Mouse (Mus musculus): ENCODE results near the gene Rab43.

The Rab43 gene

DNA sequence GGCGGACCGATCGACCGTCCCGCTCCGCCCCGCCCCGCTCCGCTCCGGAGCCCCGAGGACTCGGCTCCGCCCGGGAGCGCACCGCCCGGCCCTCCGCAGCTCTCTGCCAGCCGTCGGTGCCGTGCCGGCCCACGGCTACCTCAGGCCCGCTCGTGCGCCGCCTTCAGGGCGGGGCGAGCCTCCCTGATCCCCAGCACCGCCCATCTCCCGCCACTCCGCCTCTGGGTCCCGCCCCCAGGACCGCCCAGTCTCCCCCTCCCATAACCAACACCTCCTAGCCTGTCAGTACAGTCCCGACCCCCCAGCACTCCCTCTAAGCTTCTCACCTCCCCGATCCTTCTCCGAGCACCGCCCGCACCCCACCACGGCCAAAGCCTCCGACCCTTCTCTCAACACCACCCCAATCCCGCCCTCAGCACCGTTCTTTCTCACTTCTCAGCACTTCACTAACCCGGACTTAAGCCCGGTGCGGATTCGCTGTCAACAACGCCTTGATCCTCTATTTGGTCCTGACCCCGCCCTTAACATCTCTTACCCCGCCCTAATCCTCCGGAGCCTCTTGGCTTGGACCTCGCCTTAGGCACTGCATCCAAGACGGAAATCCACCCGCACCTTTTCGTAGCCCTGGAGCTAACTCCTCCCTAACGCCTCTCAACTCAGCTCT, at the start of gene Rab43:
TSS of gene Rab43 (minus strand) at position 490 of the 664 bp plus-strand sequence.
- peak; percentile 93 for DNase-seq (ENCODE audit: low read depth, low spot score)

DNA sequence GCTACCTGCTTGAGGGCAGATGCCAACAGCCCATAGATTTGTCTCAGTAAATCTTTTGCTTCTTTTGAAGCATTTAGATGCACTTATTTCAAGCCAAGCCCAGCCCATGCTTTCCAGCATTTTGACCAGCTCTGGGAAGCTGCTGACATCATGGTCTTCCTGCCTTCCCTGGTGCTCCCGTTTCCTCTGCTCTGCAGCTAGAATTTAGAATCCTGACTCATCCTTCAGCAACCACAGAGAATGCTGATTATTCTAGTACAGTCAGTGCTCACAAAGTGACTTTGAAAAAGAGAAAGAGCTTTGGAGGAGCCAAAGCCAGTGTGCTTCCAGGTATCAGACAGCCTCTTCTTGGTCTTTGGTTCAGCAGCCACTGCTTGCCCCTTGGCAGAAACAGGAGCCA, 45.1 kb upstream of the Rab43 start:
- no peak for DNase-seq (ENCODE audit: low read depth, low spot score)

DNA sequence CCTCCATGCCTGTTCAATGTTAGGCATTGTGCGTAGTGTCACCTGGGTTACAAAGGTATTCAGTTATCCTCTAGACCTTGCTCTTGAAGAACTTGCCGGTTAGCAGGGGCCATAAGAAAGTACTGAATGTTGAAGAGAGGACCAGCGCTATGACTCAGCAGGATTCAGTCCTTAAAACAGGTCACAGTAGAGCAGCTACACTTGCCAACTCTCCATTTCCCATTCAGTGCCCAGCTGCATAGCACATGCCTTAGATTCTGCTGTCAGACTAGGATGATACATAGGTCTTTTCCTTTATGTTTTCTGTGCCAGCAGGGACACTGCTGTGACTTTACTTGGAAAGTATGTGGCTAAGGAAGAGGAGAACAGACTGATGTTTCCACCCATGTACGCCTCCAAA, 41.5 kb upstream of the Rab43 start:
- no peak for DNase-seq (ENCODE audit: low read depth, low spot score)

DNA sequence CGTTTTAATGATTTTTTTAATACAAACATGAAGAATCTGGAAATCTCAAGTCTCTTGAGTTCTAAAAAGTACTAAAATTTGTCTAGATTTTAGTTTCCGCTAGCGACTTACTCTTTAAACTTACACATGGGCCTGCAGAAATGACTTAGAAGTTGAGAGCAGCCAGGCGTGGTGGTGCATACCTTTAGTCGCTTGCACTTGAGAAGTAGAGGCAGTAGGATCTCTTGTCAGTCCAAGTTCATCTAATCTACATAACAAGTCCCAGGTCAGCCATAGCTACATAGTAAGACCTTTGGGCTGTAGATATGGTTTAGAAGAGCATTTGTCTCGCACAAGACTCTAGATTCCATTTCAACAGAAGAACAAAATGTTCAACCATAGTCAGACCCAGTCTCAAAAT, 39.9 kb upstream of the Rab43 start:
- no peak for DNase-seq (ENCODE audit: low read depth, low spot score)

DNA sequence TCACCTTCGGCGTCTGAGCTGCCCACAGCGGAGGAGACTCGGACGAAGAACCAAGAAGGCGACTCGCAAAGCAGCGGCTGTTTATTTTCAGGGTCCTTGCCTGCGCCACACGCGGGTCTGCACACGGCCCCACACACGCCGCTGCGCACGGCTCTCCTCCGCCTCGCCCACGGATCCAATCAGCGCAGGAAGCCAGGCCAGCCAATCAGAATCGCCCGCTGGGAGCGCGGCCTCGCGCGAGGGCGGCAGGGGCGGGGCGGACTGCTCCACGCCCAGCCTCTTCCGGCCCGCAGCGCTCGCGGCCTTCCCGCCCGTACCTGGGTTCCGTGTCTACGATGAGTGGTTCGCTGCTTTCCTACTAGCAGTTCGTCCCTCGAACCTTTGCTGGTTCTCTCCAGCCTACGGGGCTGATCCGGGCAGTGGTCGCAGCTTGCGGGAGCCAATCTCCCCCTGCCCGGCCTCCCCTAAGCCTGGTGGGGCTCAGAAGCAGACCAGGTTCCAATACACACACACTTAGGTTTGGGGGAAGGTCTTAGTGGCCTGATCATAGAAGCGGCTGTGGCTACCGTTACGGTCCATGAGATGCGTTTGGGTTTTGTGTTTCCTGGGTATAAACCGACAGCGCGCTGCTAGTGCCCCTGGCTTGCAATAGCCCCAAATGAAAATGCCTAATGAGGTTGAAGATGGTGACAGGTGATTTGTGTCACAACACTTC, 39.1 kb upstream of the Rab43 start, which contains the start of gene Cnbp:
TSS of gene Cnbp (minus strand) at position 207 of the 715 bp plus-strand sequence.
- DNase-seq (ENCODE audit: low read depth, low spot score) = peak; percentile 98

DNA sequence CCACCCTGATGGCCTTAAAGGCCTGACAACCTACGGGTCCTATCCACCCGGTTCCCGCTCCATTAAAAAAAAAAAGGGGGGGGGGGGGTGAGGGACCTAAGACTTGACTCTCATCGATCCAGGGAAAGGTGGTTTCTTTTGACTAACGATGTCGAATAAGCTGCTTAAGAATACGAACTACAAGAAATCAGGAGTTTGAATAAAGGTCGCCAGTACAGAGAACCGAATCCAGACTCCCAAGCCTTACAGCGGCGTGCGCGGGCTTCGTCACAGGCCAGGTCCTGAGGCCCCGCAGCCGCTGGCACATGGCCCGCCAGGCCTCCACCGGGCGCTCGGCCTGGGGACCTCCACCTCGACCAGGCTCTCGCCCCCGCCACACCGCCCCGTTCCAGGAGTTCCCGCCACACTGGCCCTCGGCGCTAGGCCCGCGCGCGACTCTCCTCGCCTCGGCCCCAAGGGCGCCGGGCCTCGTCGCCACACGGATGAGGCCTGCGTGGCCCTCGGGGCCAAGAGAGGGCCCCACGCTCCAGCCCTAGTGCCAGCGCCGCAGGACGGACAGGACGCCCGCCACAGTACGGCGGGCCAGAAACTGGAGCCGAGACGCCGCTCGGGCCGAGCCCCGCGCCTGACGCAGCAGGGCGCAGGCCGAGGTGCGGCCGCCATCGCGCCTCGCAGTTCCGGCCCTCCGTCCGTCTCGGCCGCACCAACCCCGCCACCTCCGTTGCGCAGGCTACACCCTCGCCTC, 38.4 kb upstream of the Rab43 start:
- no peak for DNase-seq (ENCODE audit: low read depth, low spot score)

DNA sequence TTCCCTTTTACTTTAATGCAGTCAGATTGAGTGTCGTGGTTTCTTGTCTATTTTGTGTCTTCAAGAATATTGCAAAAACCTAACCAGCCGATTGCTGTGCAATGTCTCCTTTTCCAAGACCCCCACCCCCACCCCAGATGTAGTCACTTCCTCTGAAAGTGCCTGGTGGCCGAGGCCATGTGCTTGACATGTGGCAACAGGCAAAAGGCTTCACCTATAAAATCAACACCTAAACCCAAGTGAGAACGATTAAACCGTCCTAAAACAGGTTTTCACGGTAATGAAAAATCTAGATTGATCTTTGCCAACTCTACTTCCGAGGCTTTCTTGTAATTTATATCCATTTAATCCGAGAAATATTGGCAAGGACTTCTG, 37.8 kb upstream of the Rab43 start:
- DNase-seq (ENCODE audit: low read depth, low spot score) = peak; percentile 57

DNA sequence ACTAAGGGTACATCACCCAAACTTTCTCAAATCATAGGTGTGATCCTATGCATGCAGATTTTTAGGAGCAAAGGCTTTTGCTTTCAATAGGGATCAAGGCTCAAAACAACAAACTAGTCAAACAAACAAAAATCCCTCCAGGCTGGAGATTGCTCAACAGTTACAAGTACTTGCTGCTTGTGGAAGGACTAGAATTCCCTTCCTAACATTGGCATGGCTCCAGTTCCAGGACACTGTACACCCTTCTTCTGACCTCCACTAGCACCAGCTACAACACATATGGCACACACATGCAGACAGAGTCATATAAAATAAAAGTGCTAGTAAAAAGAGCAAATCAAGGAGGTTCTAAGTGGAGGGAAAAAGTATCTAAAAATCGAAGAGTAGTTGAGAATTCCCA, 34.8 kb upstream of the Rab43 start:
- DNase-seq (ENCODE audit: low read depth, low spot score) = no peak

DNA sequence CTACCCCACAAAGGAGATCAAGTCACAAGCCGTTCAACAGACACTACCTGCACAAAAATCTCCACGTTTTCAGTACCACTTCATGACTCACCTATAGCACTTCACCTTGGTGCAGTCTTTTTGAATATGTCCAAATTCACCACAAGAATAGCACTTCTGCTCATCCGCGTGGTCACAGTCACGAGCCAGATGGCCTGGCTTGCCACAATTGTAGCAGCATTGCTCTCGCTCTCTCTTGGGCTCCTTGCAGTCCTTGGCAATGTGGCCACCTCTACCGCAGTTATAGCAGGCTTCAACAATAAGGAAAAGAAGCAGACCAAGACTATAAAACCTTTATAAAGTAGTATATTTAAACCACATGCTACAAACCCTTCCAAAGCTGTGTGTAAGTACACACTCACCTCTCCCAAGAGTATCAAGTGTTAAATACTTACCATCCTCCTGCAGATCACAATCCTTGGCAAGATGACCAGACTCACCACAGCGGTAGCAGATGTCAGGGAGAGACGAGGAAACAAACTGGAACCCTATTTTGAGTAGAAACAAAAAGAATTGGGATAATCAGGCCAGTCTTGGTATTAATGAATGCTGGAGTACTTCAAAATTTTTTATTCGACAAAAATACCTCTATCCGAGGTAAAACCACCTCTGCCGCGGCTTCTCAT, 33.2 kb upstream of the Rab43 start:
- DNase-seq (ENCODE audit: low read depth, low spot score) = no peak

DNA sequence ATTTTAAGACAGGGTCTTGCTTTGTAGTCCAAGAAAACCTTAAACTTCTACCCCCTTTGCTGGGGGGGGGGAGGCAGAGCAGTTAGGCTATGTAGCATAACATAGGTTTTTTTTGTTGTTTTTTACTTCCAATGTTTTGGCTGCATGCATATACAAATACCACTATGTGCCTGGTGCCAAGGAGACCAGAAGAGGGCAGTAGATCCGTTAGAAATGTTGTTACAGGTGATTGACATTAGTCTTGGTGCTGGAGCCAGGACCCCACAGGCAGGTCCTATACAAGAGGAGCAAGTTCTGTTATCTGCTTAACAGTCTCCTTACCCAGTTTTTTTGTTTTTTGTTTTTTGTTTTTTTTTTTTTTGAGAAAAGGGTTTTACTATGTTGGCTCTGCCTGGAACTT, 30.3 kb upstream of the Rab43 start:
- DNase-seq (ENCODE audit: low read depth, low spot score) = peak; percentile 56

DNA sequence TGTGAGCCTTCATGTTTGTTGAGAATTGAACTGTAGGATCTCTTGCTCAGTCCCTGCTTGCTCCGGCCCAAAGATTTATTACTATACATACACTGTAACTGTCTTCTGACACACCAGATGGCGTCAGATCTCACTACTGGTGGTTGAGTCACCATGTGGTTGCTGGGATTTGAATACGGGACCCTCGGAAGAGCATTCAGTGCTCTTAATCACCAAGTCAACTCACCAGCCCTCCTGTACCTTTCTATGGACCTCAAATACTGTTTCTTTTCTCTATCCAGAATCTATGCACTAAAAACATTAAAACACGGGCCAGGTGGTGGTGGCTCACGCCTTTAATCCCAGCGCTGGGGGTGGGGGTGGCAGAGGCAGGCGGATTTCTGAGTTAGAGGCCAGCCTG, 29.7 kb upstream of the Rab43 start:
- DNase-seq (ENCODE audit: low read depth, low spot score) = no peak

DNA sequence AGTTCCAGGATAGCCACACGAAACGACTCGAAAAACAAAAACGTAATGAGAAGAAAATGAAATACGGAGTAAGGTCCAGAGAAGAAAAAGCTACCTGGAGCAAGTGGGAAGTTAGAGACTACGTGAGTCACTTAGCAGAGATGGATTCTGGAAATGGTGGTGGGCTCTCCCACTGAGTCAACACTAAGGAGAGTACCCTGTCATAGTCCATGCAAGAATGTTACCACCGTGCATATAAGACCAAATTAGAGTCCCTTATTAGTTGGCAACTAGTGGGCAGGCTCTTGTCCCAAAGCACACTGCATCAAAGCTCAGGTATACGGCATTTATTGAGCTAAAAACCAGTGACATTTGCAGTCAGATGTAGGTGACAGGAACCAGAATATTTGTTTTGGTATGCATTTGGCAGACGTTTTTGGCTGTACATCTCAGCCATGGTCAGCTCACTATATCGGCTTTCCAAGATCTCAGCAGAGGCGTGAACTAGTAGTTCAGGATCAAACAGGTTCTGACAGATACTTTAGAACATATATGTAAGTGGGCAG, 27.9 kb upstream of the Rab43 start:
- DNase-seq (ENCODE audit: low read depth, low spot score) = no peak

DNA sequence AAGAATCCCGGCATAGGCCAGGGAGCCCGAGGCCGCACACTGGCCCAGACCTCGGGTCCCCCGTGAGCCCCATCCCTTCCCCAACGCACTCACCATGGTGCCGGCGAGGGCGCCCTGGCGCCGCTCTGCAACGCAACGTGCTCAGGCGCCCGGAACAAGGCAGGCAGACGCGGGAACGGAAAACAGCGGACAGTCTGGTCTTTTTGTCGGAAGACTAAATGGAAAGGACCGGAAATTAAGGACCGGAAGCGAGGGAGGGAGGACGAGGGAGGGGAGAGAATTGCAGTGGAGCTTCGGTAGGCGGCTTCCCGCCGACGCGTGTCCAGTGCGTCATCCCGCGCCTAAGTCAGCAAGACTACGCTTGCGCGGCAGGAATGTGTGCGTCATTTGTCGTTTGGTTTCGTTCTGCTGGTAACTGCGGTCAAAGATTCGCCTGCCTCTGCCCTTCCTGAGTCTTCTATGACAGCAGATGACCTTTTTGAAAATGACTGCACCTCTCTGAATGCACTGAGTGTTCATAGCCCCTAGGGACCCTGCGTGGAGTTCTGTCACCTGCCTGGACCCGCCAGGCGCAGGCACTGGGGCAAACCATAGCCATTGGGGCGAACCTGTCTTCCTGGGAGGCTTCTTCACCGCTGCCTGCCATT, 26.7 kb upstream of the Rab43 start, which contains the start of gene Isy1:
TSS of gene Isy1 (minus strand) at position 248 of the 647 bp plus-strand sequence.
- peak; percentile 99 for DNase-seq (ENCODE audit: low read depth, low spot score)

DNA sequence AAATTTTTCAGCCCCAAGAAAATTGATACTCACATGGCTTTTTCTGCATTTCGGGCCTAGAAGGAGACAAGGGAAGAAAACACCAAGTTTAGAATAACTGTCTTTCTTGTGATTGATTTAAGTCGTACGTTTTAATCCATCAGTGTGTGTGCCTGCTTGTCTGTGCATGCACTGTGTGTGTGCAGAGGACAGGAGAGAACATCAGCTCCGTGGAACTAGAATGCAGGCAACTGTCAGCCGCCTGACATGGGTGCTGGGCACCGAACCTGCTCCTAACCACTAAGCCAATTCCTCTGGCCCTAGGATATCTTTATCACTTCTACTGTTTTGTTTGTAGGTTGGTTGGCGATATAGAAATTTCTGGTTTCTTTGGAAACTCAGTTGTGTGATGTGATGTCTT, 23.7 kb upstream of the Rab43 start, which contains the start of gene Gm45140:
TSS of gene Gm45140 (minus strand) at position 101 of the 400 bp plus-strand sequence.
- DNase-seq (ENCODE audit: low read depth, low spot score) = no peak

DNA sequence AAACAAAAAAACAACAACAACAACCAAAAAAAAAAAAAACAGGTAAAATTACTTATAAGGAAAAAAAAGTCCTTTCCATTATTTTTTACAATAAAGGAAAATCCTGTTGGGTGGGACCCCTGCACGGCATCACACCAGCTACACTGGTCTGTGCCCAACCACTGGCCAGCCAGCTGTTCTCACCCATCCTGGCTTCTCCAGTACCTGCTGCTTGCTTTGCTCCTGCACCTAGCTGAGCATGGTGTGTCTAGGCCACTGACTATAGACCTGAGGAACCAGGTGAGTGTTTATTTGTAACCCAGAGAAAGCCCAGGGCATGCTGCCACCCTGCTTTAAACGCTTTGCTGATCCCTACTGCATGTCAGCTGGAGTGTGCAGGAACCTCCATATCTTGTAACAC, 8.4 kb upstream of the Rab43 start:
- no peak for DNase-seq (ENCODE audit: low read depth, low spot score)

DNA sequence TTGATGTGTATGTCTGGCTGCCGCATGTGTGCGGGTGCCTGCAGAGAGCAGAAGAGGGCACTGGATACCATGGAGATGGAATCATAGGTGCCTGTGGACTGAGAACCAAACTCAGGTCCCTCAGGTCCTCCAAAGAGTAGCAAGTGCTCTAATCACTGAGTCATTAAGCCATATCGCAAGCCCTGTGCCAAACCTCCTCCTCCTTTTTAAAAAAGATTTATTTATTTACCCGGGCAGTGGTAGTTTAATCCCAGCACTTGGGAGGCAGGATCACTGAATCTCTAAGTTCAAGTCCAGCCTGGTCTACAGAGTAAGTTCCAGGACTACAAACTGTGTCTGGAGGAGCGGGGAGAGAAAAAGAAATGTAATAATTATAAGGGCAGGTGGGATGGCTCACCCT, 2.5 kb upstream of the Rab43 start:
- no peak for DNase-seq (ENCODE audit: low read depth, low spot score)

DNA sequence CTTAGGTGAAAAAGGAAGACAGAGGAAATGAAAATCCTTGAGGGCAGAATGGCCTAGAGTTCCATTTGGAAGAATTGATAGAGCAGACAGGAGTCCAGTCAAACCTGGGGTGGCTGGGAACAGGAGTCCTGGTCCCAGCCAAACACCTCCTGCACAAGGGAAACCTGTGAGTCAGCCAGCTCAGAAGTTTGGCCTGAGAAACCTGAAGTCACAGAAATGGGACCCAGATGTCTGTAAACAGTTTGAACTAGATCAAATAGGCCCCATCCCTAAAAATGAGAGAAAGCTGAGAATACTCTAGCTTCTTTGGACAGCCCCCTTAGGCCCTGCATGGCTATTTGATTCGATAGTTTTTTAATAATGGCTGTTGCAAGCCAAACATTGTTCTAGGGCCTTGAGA, 692 bp upstream of the Rab43 start:
- no peak for DNase-seq (ENCODE audit: low read depth, low spot score)

DNA sequence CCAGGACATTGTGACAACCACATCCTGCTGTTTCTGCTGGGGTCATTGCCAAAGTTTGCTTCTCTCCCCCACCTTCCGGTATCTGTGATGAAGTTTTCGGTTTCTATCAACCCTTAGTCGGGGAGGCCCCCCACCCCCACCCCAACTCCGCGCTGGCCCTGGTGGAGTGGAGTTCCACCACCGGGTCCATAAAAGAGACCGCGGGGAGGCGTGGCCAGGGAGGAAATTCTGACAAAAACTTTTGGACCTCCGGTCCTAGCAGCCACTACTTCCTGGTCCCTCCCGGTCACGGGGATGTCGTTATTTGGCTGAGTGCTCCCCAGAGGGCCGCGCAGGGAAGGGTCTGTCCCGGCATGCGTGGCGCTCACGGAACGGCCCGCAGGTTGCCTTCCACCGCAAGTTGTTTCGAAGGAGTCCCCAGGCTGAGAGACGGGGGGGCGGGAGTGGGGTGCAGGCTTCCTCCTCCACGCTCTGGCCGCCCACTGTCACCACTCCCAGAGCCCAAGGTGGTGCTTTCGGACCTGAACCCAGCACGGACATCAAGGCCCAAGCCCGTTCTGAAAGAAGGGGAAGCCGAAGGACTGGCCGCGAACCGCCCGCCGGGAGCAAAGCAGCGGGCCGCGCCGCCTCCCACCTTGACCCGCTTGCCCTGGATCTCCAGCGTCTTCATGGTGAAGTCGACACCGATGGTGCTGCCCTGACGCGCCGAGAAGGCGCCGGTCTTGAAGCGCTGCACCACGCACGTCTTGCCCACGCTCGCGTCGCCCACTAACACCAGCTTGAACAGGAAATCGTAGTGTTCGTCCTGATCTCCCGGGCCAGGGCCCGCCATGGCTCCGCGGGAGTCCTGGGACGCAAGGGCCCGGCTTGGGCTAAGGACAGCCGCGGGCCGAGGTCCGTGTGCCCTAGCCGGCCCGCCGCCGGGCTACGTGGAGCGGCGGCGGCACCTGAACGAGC, 973 bp downstream of the Rab43 start:
- peak; percentile 87 for DNase-seq (ENCODE audit: low read depth, low spot score)

DNA sequence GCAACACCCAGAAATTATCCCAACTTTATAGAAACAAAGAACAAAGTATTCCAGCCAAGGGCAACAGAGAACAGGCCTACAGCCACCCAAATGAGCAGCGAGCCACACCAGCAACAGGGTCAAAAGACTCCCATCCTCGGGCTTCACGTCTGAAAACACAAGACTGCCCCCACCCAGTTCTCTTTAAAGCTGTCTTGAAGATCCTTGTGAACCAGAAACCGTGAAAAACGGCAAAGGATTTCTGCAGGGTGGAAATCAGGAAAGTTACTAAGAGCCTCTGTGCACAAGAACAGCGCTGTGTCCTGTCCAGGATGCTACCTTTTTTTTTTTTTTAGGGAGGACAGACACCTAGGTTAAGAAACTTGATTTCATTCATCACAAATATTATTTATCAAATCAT, 1.7 kb downstream of the Rab43 start:
- no peak for DNase-seq (ENCODE audit: low read depth, low spot score)

DNA sequence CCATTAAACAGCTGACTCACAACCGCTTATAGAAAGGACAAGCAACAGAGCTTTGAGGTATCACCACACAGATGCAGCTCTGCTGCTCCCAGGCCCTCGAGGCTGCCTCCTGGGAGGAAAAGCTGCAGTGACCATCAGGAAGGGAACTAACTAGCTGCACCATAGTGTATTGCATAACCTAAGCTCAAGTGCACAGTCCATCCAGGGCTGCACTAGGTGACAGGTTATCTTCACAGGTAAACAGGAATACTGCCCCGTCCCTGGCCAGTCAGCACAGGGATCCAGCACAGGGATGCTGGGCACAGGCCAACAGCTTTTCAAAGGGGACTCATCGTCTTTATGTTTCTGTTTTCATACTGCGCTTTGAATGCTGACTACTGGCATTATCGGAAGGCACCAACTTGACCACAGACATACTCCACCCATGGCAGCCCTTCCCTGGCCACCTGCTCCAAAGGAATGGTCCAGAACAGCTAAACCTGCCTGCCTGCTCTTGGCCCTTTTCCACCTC, 2.3 kb downstream of the Rab43 start:
- no peak for DNase-seq (ENCODE audit: low read depth, low spot score)
